Mouse (Mus musculus) liver, embryonic 13.5 days (tissue): ENCODE data around the gene Ppp1r12b. TPM values are rescaled to one million over a fixed set of nuclear protein-coding genes. Genes with fewer than 3 reads are reported as not detected.

Experiments
- microRNA-seq: library from miRNA; unstranded; fragments of <30 nt; microRNA quantifications from one replicate; pipeline ENCODE4, GENCODE M21; 2016
- polyA plus RNA-seq: library from polyadenylated mRNA; unstranded; fragments of >200 nt; fragmentation: Nextera tagmentation; extraction: Ambion mirVana; gene quantifications from 2 replicates; pipeline ENCODE4 v1.2.1, GENCODE M21; 2015

Ppp1r12b gene
- polyA plus RNA-seq, 1 experiment from 2014 or later = 2.2 TPM

Small RNA genes within 50 kb of the gene (microRNA-seq; reads per million reads assigned to microRNA genes)
- not detected for gene Gm22232

Other genes starting within 250 kb of the Ppp1r12b start
- gene Ube2t, start 6.6 kb upstream of the Ppp1r12b start, polyA plus RNA-seq = 44.2 and 44.9 TPM in 2 replicates
- gene Lgr6, start 149.3 kb upstream of the Ppp1r12b start, polyA plus RNA-seq = 0.05 and 0.15 TPM in 2 replicates
- 16.0 and 17.9 TPM in 2 replicates for gene Ptpn7, start 176.8 kb upstream of the Ppp1r12b start, polyA plus RNA-seq
- gene Arl8a, start 190.9 kb upstream of the Ppp1r12b start, polyA plus RNA-seq = 8.9 and 10.5 TPM in 2 replicates
- gene Gpr37l1, start 211.7 kb upstream of the Ppp1r12b start, polyA plus RNA-seq = not detected in 2 replicates